Mouse (Mus musculus) stomach, embryonic 15.5 days (tissue): ENCODE measurements at regions not wholly inside any gene's neighbourhood (a gene's known extent, or its start where the extent isn't known, plus 50 kb on each side); places are given as distances from the start of the nearest gene placed in this dataset.

Experiments
- ATAC-seq: fragments of 200-750 bp; cut with Nextera tagmentation; 2 replicates; pipeline ENCODE4 v1.8.0; 2017; ENCODE audit warnings: low read depth, moderate number of reproducible peaks, moderate TSS enrichment; ENCODE audit not compliant: insufficient read depth, low FRiP score
- H3K27ac ChIP-seq: fragments of 300-500 bp; sonication (generic); 2 replicates; pipeline ENCODE4 v1.5.1; 2015; ENCODE audit warnings: mild to moderate bottlenecking, inconsistent platforms
- H3K27me3 ChIP-seq: fragments of 300-500 bp; sonication (generic); replicated peaks from 2 replicates; pipeline ENCODE4 v1.6.1; 2015; ENCODE audit warnings: inconsistent platforms
- H3K36me3 ChIP-seq: fragments of 300-500 bp; sonication (generic); 2 replicates; pipeline ENCODE4 v1.6.1; 2015; ENCODE audit warnings: inconsistent platforms
- H3K4me1 ChIP-seq: fragments of 300-500 bp; sonication (generic); 2 replicates; pipeline ENCODE4 v1.6.1; 2015; ENCODE audit warnings: inconsistent platforms
- H3K4me2 ChIP-seq: fragments of 300-500 bp; sonication (generic); 2 replicates; pipeline ENCODE4 v1.6.1; 2015; ENCODE audit warnings: mild to moderate bottlenecking, inconsistent platforms
- H3K4me3 ChIP-seq: fragments of 300-500 bp; sonication (generic); replicated peaks from 2 replicates; pipeline ENCODE4 v1.5.1; 2015; ENCODE audit warnings: inconsistent platforms
- H3K9ac ChIP-seq: fragments of 300-500 bp; sonication (generic); 2 replicates; pipeline ENCODE4 v1.6.1; 2015; ENCODE audit warnings: inconsistent platforms
- H3K9me3 ChIP-seq: fragments of 300-500 bp; sonication (generic); 2 replicates; pipeline ENCODE4 v1.6.1; 2016; ENCODE audit warnings: inconsistent platforms
- WGBS: fragments of 180-500 bp; shearing (Covaris S2); methylation state at CpG from one replicate; pipeline ENCODE4 v1.1.7; 2015; 5-methylcytosine and 5-hydroxymethylcytosine counted together

GRCm38 (mm10) chr3:149437763-149438162 is 447.4 kb upstream of the Adgrl2 start:
- no peak for ATAC-seq
- 84% methylated on average over 8 of the region's 8 CpGs for WGBS

DNA sequence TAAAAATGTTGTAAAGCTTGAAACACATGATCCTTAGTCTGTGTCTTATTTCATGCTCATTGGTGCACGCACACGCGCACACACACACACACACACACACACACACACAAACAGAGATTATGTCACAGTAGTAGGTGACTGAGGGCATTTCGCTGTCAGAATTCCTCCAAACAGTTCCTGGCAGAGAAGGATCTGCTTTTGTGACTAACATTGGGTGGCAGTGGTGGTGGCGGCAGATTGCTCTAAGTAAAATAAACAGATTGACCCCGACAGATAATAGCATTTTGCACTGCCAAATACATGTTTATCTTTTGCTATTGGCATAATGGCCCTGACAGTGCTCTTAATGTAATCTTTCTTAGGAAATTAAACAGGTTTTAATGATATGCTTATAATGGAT is 446.6 kb upstream of the Adgrl2 start:
- no peaks in the 10 kb centered on the region for H3K36me3 ChIP-seq
- H3K9me3 ChIP-seq, result no peaks in the 10 kb centered on the region
- no peak overlapping the region for H3K27ac ChIP-seq
- no peak overlapping the region for H3K9ac ChIP-seq
- H3K4me1 ChIP-seq, result no peaks in the 10 kb centered on the region
- WGBS, result 64% methylated on average over 6 of the region's 6 CpGs
- H3K4me2 ChIP-seq, result no peak overlapping the region
- ATAC-seq, result no peak
- no peak overlapping the region for H3K4me3 ChIP-seq
- H3K27me3 ChIP-seq, result no peaks in the 10 kb centered on the region

More at GRCm38 (mm10) chr3:149437763-149438162, 447.4 kb upstream of the Adgrl2 start:
- no peak overlapping the region for H3K4me2 ChIP-seq
- H3K9me3 ChIP-seq, result no peaks in the 10 kb centered on the region
- no peaks in the 10 kb centered on the region for H3K36me3 ChIP-seq
- H3K27ac ChIP-seq, result no peak overlapping the region
- no peaks in the 10 kb centered on the region for H3K27me3 ChIP-seq
- H3K4me1 ChIP-seq, result no peaks in the 10 kb centered on the region
- no peak overlapping the region for H3K9ac ChIP-seq
- no peak overlapping the region for H3K4me3 ChIP-seq

DNA sequence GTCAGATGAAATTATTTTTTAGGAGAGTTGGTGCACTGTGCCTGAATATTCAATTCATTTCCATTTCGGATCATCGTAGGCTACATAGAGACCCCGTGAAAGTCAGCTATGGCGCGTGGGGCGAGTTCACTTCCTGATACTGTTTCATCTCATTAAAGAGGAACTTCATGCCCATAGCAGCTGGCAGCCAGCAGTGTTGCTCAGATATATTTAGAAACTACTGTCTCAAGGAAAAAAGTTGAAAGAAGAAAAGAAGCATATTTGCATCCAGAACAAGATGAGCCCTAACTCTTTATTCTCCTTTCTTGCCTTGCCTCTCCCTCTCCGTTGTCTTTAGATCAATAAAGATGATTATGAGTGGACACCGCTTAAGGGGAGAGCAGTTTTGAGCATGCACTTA is 446.1 kb upstream of the Adgrl2 start:
- H3K4me3 ChIP-seq, result no peak overlapping the region
- no peaks in the 10 kb centered on the region for H3K9me3 ChIP-seq
- no peak overlapping the region for H3K27ac ChIP-seq
- WGBS, result 80% methylated on average over 8 of the region's 8 CpGs
- no peak overlapping the region for H3K9ac ChIP-seq
- no peaks in the 10 kb centered on the region for H3K36me3 ChIP-seq
- no peaks in the 10 kb centered on the region for H3K27me3 ChIP-seq
- H3K4me1 ChIP-seq, result no peaks in the 10 kb centered on the region
- H3K4me2 ChIP-seq, result no peak overlapping the region
- no peak for ATAC-seq

DNA sequence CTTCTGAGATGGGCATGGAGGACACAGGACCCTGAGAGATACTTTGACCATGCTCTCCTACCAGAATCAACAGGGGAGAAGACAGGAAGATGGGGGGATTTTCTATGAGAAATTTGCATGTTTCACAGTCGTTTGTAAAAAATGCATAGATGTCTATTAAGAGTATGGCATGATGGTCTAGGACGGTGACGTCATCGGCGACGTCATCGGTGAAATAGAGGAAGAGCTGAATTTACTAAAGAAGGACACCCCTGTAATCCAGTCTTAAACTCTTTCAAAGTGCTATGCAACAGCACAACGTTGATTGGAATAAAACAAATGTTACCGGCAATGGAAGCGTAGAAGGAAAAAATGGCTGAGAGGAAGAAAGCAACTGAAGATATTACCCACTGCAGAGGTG is 441.4 kb upstream of the Adgrl2 start:
- Histone ChIP-seq H3K4me3 (no peak overlapping the region), H3K9ac (no peak overlapping the region), H3K4me1 (no peaks in the 10 kb centered on the region), H3K36me3 (no peaks in the 10 kb centered on the region), H3K27me3 (no peaks in the 10 kb centered on the region), H3K27ac (no peak overlapping the region), H3K4me2 (no peak overlapping the region), H3K9me3 (no peaks in the 10 kb centered on the region)
- no peak for ATAC-seq
- WGBS, result 92% methylated on average over 10 of the region's 10 CpGs

DNA sequence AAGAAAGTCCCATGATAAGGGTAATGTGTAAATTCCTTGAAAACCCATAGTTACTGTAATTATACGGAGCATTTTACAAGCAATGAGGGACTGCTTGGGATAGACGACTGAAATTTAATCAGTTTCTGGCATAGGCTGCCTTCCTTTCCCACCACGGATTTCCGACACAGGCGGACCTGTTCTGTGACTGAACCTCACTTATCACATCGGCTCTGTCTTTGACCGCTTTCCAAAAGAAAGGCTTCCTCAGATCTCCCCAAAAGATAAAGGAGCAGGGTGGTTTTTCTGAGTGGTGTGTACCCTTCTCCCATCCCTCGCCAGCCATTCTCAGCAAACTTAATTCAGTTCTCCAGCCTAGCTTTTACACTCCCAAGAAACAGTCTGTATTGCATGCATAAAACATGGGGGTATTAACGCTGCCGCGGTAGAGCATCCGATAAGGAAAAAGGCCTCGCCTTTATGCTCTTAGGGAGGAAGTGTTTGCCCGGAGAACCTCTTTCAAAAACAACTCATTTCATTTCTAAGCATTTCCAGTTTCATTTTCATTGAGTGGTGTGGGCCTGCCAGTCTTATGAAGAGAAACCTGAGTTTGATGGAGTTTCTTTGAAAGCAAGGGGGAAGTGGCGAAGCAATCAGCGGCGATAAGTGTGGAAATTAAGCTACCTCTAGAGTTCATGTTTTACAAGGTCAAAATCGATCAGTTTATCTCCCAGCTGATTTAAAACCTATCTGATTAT is 435.8 kb upstream of the Adgrl2 start:
- no peaks in the 10 kb centered on the region for H3K9me3 ChIP-seq
- ATAC-seq, result no peak

GRCm38 (mm10) chr3:149424306-149424705 is 434.0 kb upstream of the Adgrl2 start:
- no peaks in the 10 kb centered on the region for H3K4me1 ChIP-seq
- H3K27ac ChIP-seq, result no peak overlapping the region
- H3K36me3 ChIP-seq, result no peaks in the 10 kb centered on the region
- H3K4me2 ChIP-seq, result no peak overlapping the region
- H3K27me3 ChIP-seq, result no peaks in the 10 kb centered on the region
- 78% methylated on average over 1 of the region's 1 CpGs for WGBS
- H3K4me3 ChIP-seq, result no peak overlapping the region
- no peak for ATAC-seq
- no peak overlapping the region for H3K9ac ChIP-seq
- H3K9me3 ChIP-seq, result no peaks in the 10 kb centered on the region

More for the DNA sequence above, 435.8 kb upstream of the Adgrl2 start:
- Histone ChIP-seq H3K27ac (no peak overlapping the region), H3K4me2 (no peak overlapping the region), H3K4me1 (no peaks in the 10 kb centered on the region), H3K4me3 (no peak overlapping the region), H3K36me3 (no peaks in the 10 kb centered on the region), H3K9ac (no peak overlapping the region), H3K27me3 (no peaks in the 10 kb centered on the region)
- WGBS, result 73% methylated on average over 18 of the region's 18 CpGs

DNA sequence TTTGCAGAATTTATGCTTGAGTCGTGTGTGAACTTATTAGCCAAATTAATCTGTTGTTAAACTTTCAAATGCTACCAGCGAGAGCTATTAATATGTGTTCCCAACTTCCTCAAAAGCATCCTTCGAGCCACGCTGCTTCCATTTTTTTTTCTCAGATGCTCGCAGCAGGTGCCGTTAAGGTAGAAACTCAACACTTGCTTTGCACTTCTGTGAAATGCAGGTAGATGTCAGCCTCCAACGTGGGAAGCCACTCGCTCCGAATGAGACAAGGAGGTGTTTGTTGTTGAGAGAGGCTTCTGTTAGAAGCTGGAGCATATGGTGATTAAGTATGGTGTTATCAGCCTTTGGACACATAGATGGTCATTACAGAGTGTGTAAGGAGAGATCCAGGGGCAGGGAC is 433.1 kb upstream of the Adgrl2 start:
- WGBS, result 61% methylated on average over 9 of the region's 9 CpGs
- no peaks in the 10 kb centered on the region for H3K4me1 ChIP-seq
- H3K9ac ChIP-seq, result no peak overlapping the region
- ATAC-seq, result no peak
- H3K36me3 ChIP-seq, result no peaks in the 10 kb centered on the region
- no peak overlapping the region for H3K4me2 ChIP-seq
- H3K27ac ChIP-seq, result no peak overlapping the region
- no peak overlapping the region for H3K4me3 ChIP-seq
- H3K27me3 ChIP-seq, result no peaks in the 10 kb centered on the region
- H3K9me3 ChIP-seq, result no peaks in the 10 kb centered on the region

DNA sequence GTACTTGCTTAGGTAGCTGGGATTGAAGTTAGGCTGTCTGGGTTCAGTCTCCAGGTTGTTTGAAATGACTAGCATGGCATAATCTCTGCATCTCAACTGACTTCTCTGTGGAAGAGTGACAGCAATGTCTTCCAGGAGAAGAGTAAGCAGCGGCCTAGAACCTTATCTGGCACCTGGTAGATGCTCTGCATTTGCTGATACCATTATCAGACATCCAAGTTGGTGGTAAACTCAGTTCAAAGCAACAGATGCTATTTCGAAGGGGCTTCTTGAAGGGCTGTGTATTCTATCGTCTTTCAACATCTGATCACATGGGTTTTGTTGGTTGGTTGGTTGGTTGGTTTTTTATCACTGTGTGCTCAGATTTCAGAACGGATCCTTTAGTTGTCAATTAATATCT is 424.7 kb upstream of the Adgrl2 start:
- no peaks in the 10 kb centered on the region for H3K36me3 ChIP-seq
- no peaks in the 10 kb centered on the region for H3K9me3 ChIP-seq
- WGBS, result 76% methylated on average over 4 of the region's 4 CpGs
- ATAC-seq, result no peak
- no peak overlapping the region for H3K27ac ChIP-seq
- H3K27me3 ChIP-seq, result no peaks in the 10 kb centered on the region
- no peak overlapping the region for H3K9ac ChIP-seq
- H3K4me1 ChIP-seq, result no peaks in the 10 kb centered on the region
- no peak overlapping the region for H3K4me2 ChIP-seq
- no peak overlapping the region for H3K4me3 ChIP-seq

- no peaks in the 10 kb centered on the region for H3K36me3 ChIP-seq
- H3K9ac ChIP-seq, result no peak overlapping the region
- H3K27ac ChIP-seq, result no peak overlapping the region
- no peak overlapping the region for H3K4me3 ChIP-seq
- H3K4me2 ChIP-seq, result no peak overlapping the region
- ATAC-seq, result no peak
- H3K27me3 ChIP-seq, result no peaks in the 10 kb centered on the region
- no peaks in the 10 kb centered on the region for H3K9me3 ChIP-seq
- 66% methylated on average over 4 of the region's 4 CpGs for WGBS
- no peaks in the 10 kb centered on the region for H3K4me1 ChIP-seq
Measured at GRCm38 (mm10) chr3:149413114-149413513, 422.8 kb upstream of the Adgrl2 start.

DNA sequence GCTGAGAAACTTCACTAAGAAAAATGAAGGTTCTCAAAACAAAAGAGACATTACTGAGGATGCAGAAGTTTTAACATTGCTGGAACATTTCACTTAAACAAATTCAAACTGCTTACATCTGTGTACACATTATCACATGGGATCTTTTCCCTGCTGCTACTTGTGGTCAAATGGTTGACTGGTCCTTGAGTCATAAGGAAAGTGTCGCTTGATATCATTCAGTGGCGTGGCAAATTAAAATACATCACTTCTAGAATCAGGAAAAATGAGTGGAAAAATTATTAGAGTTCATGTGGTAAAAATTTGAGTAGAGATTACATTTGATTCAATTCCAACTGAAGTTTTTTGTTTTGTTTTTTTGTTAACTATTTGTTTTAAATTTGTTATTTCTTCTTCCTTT is 420.2 kb upstream of the Adgrl2 start:
- H3K4me3 ChIP-seq, result no peak overlapping the region
- no peaks in the 10 kb centered on the region for H3K36me3 ChIP-seq
- no peak for ATAC-seq
- 78% methylated on average over 2 of the region's 2 CpGs for WGBS
- H3K9me3 ChIP-seq, result no peaks in the 10 kb centered on the region
- H3K4me2 ChIP-seq, result no peak overlapping the region
- H3K27ac ChIP-seq, result no peak overlapping the region
- no peak overlapping the region for H3K9ac ChIP-seq
- no peaks in the 10 kb centered on the region for H3K27me3 ChIP-seq
- no peaks in the 10 kb centered on the region for H3K4me1 ChIP-seq

GRCm38 (mm10) chr3:149408858-149409257 is 418.5 kb upstream of the Adgrl2 start:
- WGBS, result 63% methylated on average over 3 of the region's 3 CpGs
- Histone ChIP-seq H3K9ac (no peak overlapping the region), H3K27ac (no peak overlapping the region), H3K27me3 (no peaks in the 10 kb centered on the region), H3K4me2 (no peak overlapping the region), H3K9me3 (no peaks in the 10 kb centered on the region), H3K4me1 (no peaks in the 10 kb centered on the region), H3K36me3 (no peaks in the 10 kb centered on the region), H3K4me3 (no peak overlapping the region)
- ATAC-seq, result no peak

DNA sequence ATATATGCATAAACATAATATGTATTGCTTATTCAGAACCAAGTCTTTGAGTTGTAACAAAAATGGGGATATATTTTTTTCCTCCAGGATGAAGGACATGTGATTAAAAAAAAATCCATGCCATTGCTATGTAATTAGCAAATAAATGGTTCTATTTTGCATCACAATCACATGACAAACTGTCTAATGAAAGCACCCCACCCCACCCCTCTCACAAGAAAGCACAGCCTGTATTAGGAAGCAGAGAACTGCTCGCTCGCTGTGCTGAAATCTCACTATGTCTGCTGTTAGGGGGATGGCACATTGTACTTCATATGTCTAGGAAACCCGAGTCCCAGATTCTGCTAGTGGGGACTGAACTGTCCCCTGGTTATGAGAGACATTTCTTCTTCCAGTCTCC is 415.5 kb upstream of the Adgrl2 start:
- Histone ChIP-seq H3K4me2 (no peak overlapping the region), H3K27me3 (no peaks in the 10 kb centered on the region), H3K27ac (no peak overlapping the region), H3K9ac (no peak overlapping the region), H3K36me3 (no peaks in the 10 kb centered on the region), H3K4me1 (no peaks in the 10 kb centered on the region), H3K4me3 (no peak overlapping the region), H3K9me3 (no peaks in the 10 kb centered on the region)
- no peak for ATAC-seq
- WGBS, result 69% methylated on average over 3 of the region's 3 CpGs

GRCm38 (mm10) chr3:149404691-149405090 is 414.3 kb upstream of the Adgrl2 start:
- Histone ChIP-seq H3K4me1 (no peaks in the 10 kb centered on the region), H3K27ac (no peak overlapping the region), H3K36me3 (no peaks in the 10 kb centered on the region), H3K9me3 (no peaks in the 10 kb centered on the region), H3K4me2 (no peak overlapping the region), H3K4me3 (no peak overlapping the region), H3K27me3 (no peaks in the 10 kb centered on the region), H3K9ac (no peak overlapping the region)
- no peak for ATAC-seq
- WGBS, result 91% methylated on average over 14 of the region's 14 CpGs
